Mouse (Mus musculus) forebrain, embryonic 12.5 days (tissue): ENCODE measurements around the gene Fam45a. TPM values are rescaled to one million over a fixed set of nuclear protein-coding genes. Genes with fewer than 3 reads are reported as not detected.

Experiments
- ATAC-seq: fragments of 200-750 bp; cut with Nextera tagmentation; 2 replicates; pipeline ENCODE4 v1.8.0; 2017; ENCODE audit warnings: moderate TSS enrichment; ENCODE audit not compliant: low FRiP score
- H3K27ac ChIP-seq: fragments of 300-500 bp; sonication (generic); 2 replicates; pipeline ENCODE4 v1.5.1; 2016; ENCODE audit warnings: mild to moderate bottlenecking
- H3K27me3 ChIP-seq: fragments of 300-500 bp; sonication (generic); 2 replicates; pipeline ENCODE4 v1.6.1; 2016; ENCODE audit warnings: mild to moderate bottlenecking
- H3K36me3 ChIP-seq: fragments of 300-500 bp; sonication (generic); replicated peaks from 2 replicates; pipeline ENCODE4 v1.6.1; 2016; ENCODE audit warnings: mild to moderate bottlenecking
- H3K4me1 ChIP-seq: fragments of 300-500 bp; sonication (generic); 2 replicates; pipeline ENCODE4 v1.6.1; 2016
- H3K4me2 ChIP-seq: fragments of 300-500 bp; sonication (generic); 2 replicates; pipeline ENCODE4 v1.6.1; 2016; ENCODE audit warnings: mild to moderate bottlenecking, moderate library complexity
- H3K4me3 ChIP-seq: fragments of 300-500 bp; sonication (generic); replicated peaks from 2 replicates; pipeline ENCODE4 v1.5.1; 2016; ENCODE audit warnings: mild to moderate bottlenecking
- H3K9ac ChIP-seq: fragments of 300-500 bp; sonication (generic); 2 replicates; pipeline ENCODE4 v1.6.1; 2016; ENCODE audit warnings: mild to moderate bottlenecking
- H3K9me3 ChIP-seq: fragments of 300-500 bp; sonication (generic); 2 replicates; pipeline ENCODE4 v1.6.1; 2016
- WGBS: fragments of 180-500 bp; shearing (Covaris S2); methylation state at CpG from one replicate; pipeline ENCODE4 v1.1.7; 2016; 5-methylcytosine and 5-hydroxymethylcytosine counted together
- microRNA-seq: library from miRNA; unstranded; fragments of <30 nt; microRNA quantifications from one replicate; pipeline ENCODE4, GENCODE M21; 2017
- polyA plus RNA-seq: library from polyadenylated mRNA; unstranded; fragments of >200 nt; fragmentation: Nextera tagmentation; extraction: Ambion mirVana; gene quantifications from 2 replicates; pipeline ENCODE4 v1.2.1, GENCODE M21; 2016

Fam45a gene
- polyA plus RNA-seq, 1 experiment from 2014 or later: 35.5 TPM

GRCm38 (mm10) chr19:60870489-60870888 lies 59.1 kb downstream of the Fam45a start:
- no peak for ATAC-seq
- no peak overlapping the region for H3K9ac ChIP-seq
- H3K27me3 ChIP-seq: no peaks in the 10 kb centered on the region
- H3K4me3 ChIP-seq: no peak overlapping the region
- WGBS: 88% methylated on average over 1 of the region's 1 CpGs
- H3K4me1 ChIP-seq: peaks cover 15% of the 10 kb centered on the region
- H3K36me3 ChIP-seq: peaks cover 37% of the 10 kb centered on the region
- no peak overlapping the region for H3K27ac ChIP-seq
- H3K9me3 ChIP-seq: no peaks in the 10 kb centered on the region
- H3K4me2 ChIP-seq: no peak overlapping the region

GRCm38 (mm10) chr19:60871366-60871765 lies 60.0 kb downstream of the Fam45a start:
- ATAC-seq: no peak
- no peak overlapping the region for H3K27ac ChIP-seq
- no peak overlapping the region for H3K9ac ChIP-seq
- H3K4me2 ChIP-seq: no peak overlapping the region
- no peak overlapping the region for H3K4me3 ChIP-seq
- H3K27me3 ChIP-seq: no peaks in the 10 kb centered on the region
- no peaks in the 10 kb centered on the region for H3K9me3 ChIP-seq
- peaks cover 15% of the 10 kb centered on the region for H3K4me1 ChIP-seq
- 87% methylated on average over 5 of the region's 5 CpGs for WGBS
- peaks cover 37% of the 10 kb centered on the region for H3K36me3 ChIP-seq

- no peak for ATAC-seq
- Histone ChIP-seq H3K36me3 (peaks cover 28% of the 10 kb centered on the region), H3K27ac (no peak overlapping the region), H3K27me3 (no peaks in the 10 kb centered on the region), H3K4me2 (no peak overlapping the region), H3K4me1 (peaks cover 15% of the 10 kb centered on the region), H3K9me3 (no peaks in the 10 kb centered on the region), H3K4me3 (no peak overlapping the region), H3K9ac (no peak overlapping the region)
- 55% methylated on average over 1 of the region's 1 CpGs for WGBS
Measured at GRCm38 (mm10) chr19:60872272-60872671, 60.9 kb downstream of the Fam45a start.

GRCm38 (mm10) chr19:60873501-60873900 lies 62.1 kb downstream of the Fam45a start:
- Histone ChIP-seq H3K4me1 (peaks cover 15% of the 10 kb centered on the region), H3K36me3 (peaks cover 19% of the 10 kb centered on the region), H3K9me3 (no peaks in the 10 kb centered on the region), H3K9ac (peak overlapping the region; percentile 68; the same call in 1 of the 2 replicates), H3K4me3 (peak overlapping the region; percentile 59), H3K27ac (no peak overlapping the region), H3K27me3 (no peaks in the 10 kb centered on the region), H3K4me2 (peak overlapping the region; percentile 69)
- ATAC-seq: no peak
- WGBS: 35% methylated on average over 4 of the region's 4 CpGs

- H3K36me3 ChIP-seq: peaks cover 12% of the 10 kb centered on the region
- peak within 1 kb of the TSS; percentile 68 for H3K27ac ChIP-seq
- peak within 1 kb of the TSS; percentile 59 for H3K4me3 ChIP-seq
- peak within 1 kb of the TSS; percentile 69 for H3K4me2 ChIP-seq
- H3K4me1 ChIP-seq: peaks cover 15% of the 10 kb centered on the region
- H3K9me3 ChIP-seq: no peaks in the 10 kb centered on the region
- H3K9ac ChIP-seq: peak within 1 kb of the TSS; percentile 68
- H3K27me3 ChIP-seq: no peaks in the 10 kb centered on the region
- peak; percentile 99 for ATAC-seq
- WGBS: under 1% methylated on average over 28 of the region's 28 CpGs
Measured at GRCm38 (mm10) chr19:60874064-60874694, 62.8 kb downstream of the Fam45a start, which contains the start of gene Prdx3. Gene Prdx3, minus strand, starts transcription at chr19:60874556.

- Histone ChIP-seq H3K36me3 (no peaks in the 10 kb centered on the region), H3K9me3 (no peaks in the 10 kb centered on the region), H3K27ac (no peak overlapping the region), H3K9ac (no peak overlapping the region), H3K4me1 (no peaks in the 10 kb centered on the region), H3K27me3 (no peaks in the 10 kb centered on the region), H3K4me3 (no peak overlapping the region), H3K4me2 (no peak overlapping the region)
- WGBS: 8% methylated on average over 3 of the region's 3 CpGs
- no peak for ATAC-seq
Measured at GRCm38 (mm10) chr19:60883129-60883528, 71.7 kb downstream of the Fam45a start.

Small RNA genes lying within 50 kb of the gene (microRNA-seq; reads per million reads assigned to microRNA genes)
- gene mmu-mir-3084-1: not detected

Other genes starting within 250 kb of the Fam45a start
- 33.3 and 34.1 TPM in 2 replicates for gene Cacul1, start 230.6 kb upstream of the Fam45a start, polyA plus RNA-seq
- 7.4 and 7.8 TPM in 2 replicates for gene Nanos1, start 55.6 kb upstream of the Fam45a start, polyA plus RNA-seq
- gene Eif3a, start 20.9 kb upstream of the Fam45a start, polyA plus RNA-seq: 136 and 137 TPM in 2 replicates
- gene Sfxn4, start 49.9 kb downstream of the Fam45a start, polyA plus RNA-seq: 9.8 and 12.5 TPM in 2 replicates
- gene Prdx3, start 63.0 kb downstream of the Fam45a start, polyA plus RNA-seq: 84.8 and 88.9 TPM in 2 replicates
- gene Grk5, start 78.2 kb downstream of the Fam45a start, polyA plus RNA-seq: 2.0 and 2.4 TPM in 2 replicates